Mouse (Mus musculus): ENCODE data around the gene Uhmk1. TPM values are rescaled to one million over a fixed set of nuclear protein-coding genes. Genes with fewer than 3 reads are reported as not detected.
"Not testable (repeated sequence)": the region's sequence is repeated elsewhere in the genome, so short reads cannot be mapped to it uniquely, and the experiment has no call there.

Gene Uhmk1
- 20.8 and 27.6 TPM in 2 replicates for polyA plus RNA-seq (2012; rRNA removed)

- H3K36me3 ChIP-seq (ENCODE audit: control insufficient read depth, insufficient read depth, low read length) = peaks cover 2% of the 10 kb centered on the region
- DNase-seq = peak; percentile 95
- under 1% methylated on average over 70 of the region's 70 CpGs for WGBS
- H3K4me3 ChIP-seq (ENCODE audit: insufficient read depth, low read depth, low read length) = peak within 1 kb of the TSS; percentile 95
- H3K27ac ChIP-seq (ENCODE audit: insufficient read depth, low read depth, low read length) = peak within 1 kb of the TSS; percentile 76
- H3K27me3 ChIP-seq (replicated peaks; ENCODE audit: control insufficient read depth, insufficient read depth, low read length) = no peaks in the 10 kb centered on the region
- H3K4me1 ChIP-seq (ENCODE audit: control insufficient read depth, insufficient read depth, low read length) = no peaks in the 10 kb centered on the region
- TF ChIP-seq POLR2A (IDR thresholded peaks at IDR 0.05; ENCODE audit: low read depth, low read length) (peak; percentile 36), CTCF (conservative IDR thresholded peaks at IDR 0.05; ENCODE audit: insufficient read depth, insufficient read length, low read depth, low read length) (no peak)
Observed at GRCm38 (mm10) chr1:170214757-170215522, at the start of gene Uhmk1. Gene Uhmk1 (minus strand): TSS chr1:170215397.

DNA sequence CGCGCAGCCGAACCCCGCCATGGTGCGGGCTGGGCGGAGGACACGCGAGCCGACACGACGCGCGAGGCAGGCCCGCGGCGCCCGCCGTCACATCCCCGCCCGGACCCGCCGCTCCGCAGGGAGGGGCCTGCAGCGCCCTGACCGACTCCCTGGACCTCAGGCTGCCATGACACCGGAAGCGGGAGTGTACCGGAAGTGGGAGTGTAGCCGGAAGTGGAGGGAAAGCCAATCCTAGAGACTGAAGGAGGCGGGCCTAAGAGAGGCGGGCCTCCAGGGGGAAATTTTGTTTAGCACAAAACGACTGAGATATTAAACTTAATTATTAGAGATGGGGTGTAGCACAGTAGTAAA is 40.3 kb upstream of the Uhmk1 start:
- WGBS = 19% methylated on average over 32 of the region's 32 CpGs
- no peaks in the 10 kb centered on the region for H3K27me3 ChIP-seq (replicated peaks; ENCODE audit: control insufficient read depth, insufficient read depth, low read length)
- DNase-seq = peak; percentile 93
- H3K36me3 ChIP-seq (ENCODE audit: control insufficient read depth, insufficient read depth, low read length) = no peaks in the 10 kb centered on the region
- no peak overlapping the region for H3K27ac ChIP-seq (ENCODE audit: insufficient read depth, low read depth, low read length)
- TF ChIP-seq POLR2A (IDR thresholded peaks at IDR 0.05; ENCODE audit: low read depth, low read length) = no peak
- TF ChIP-seq CTCF (conservative IDR thresholded peaks at IDR 0.05; ENCODE audit: insufficient read depth, insufficient read length, low read depth, low read length) = no peak
- no peaks in the 10 kb centered on the region; the same call in 1 of the 2 replicates for H3K4me1 ChIP-seq (ENCODE audit: control insufficient read depth, insufficient read depth, low read length)
- H3K4me3 ChIP-seq (ENCODE audit: insufficient read depth, low read depth, low read length) = peak overlapping the region; percentile 84

DNA sequence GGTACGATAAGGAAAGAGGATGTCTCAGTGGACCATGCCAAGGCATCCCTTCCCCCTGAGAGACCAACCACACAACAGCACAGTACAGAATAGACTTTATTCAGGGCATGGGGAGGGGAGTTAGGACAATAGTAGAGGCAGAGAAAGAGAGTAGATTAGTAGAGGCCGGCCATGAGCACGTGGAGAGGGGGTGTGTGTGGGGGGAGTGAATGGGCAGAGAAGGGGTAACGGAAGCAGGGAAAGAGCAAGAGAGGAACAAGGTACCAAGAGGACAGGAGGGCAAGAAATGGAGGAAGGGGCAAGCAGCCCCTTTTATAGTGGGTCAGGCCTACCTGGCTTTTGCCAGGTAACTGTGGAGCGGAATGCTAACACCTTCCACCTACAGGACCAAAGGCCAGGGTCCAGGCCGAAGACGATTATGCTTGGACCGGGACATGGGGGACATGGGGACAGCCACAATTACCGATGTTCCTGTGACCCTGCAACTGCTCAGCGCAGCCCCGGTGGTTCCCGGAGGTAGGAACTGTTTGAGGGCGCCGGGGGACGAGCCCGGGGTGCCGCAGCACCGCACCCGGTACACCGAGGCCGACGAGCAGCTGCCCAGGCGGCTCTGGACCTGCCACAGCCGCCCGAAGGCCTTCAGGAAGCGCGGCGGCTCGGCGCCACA is 39.8 kb upstream of the Uhmk1 start:
- Histone ChIP-seq H3K27me3 (replicated peaks; ENCODE audit: control insufficient read depth, insufficient read depth, low read length) (no peaks in the 10 kb centered on the region), H3K4me1 (ENCODE audit: control insufficient read depth, insufficient read depth, low read length) (no peaks in the 10 kb centered on the region; the same call in 1 of the 2 replicates), H3K36me3 (ENCODE audit: control insufficient read depth, insufficient read depth, low read length) (no peaks in the 10 kb centered on the region), H3K27ac (ENCODE audit: insufficient read depth, low read depth, low read length) (no peak overlapping the region), H3K4me3 (ENCODE audit: insufficient read depth, low read depth, low read length) (peak overlapping the region; percentile 84)
- no peak for DNase-seq
- 34% methylated on average over 30 of the region's 30 CpGs for WGBS
- no peak for TF ChIP-seq CTCF (conservative IDR thresholded peaks at IDR 0.05; ENCODE audit: insufficient read depth, insufficient read length, low read depth, low read length)
- TF ChIP-seq POLR2A (IDR thresholded peaks at IDR 0.05; ENCODE audit: low read depth, low read length) = no peak

- Histone ChIP-seq H3K27me3 (replicated peaks; ENCODE audit: control insufficient read depth, insufficient read depth, low read length) (peaks cover 1% of the 10 kb centered on the region; the same call in 1 of the 2 replicates), H3K36me3 (ENCODE audit: control insufficient read depth, insufficient read depth, low read length) (no peaks in the 10 kb centered on the region), H3K27ac (ENCODE audit: insufficient read depth, low read depth, low read length) (no peak overlapping the region), H3K4me1 (ENCODE audit: control insufficient read depth, insufficient read depth, low read length) (no peaks in the 10 kb centered on the region), H3K4me3 (ENCODE audit: insufficient read depth, low read depth, low read length) (no peak overlapping the region)
- no peak for DNase-seq
- TF ChIP-seq POLR2A (IDR thresholded peaks at IDR 0.05; ENCODE audit: low read depth, low read length) (no peak), CTCF (conservative IDR thresholded peaks at IDR 0.05; ENCODE audit: insufficient read depth, insufficient read length, low read depth, low read length) (no peak)
- 75% methylated on average over 3 of the region's 3 CpGs for WGBS
Observed at GRCm38 (mm10) chr1:170245016-170245415, 29.8 kb upstream of the Uhmk1 start.

DNA sequence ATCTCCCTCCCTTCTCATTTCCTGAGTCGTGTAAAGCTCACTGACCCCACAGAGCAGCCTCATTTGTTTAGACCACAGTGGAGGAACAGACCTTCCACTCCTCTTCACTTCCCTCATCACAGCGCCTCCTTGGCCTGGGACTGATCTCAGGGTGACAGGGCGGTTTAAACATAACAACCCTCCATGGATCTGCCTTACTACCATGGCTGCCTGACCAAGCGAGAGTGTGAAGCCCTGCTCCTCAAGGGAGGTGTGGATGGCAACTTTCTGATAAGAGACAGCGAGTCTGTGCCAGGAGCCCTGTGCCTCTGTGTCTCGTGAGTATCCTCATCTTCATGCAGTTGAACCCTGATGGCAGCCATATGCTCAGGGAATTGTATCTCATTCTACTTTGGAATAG is 17.5 kb upstream of the Uhmk1 start, which contains the start of gene Sh2d1b2:
Gene Sh2d1b2, plus strand, starts transcription at position 62 of the 400 bp plus-strand sequence.
- DNase-seq; H3K36me3 ChIP-seq (ENCODE audit: control insufficient read depth, insufficient read depth, low read length); H3K27me3 ChIP-seq (replicated peaks; ENCODE audit: control insufficient read depth, insufficient read depth, low read length); H3K4me3 ChIP-seq (ENCODE audit: insufficient read depth, low read depth, low read length); H3K4me1 ChIP-seq (ENCODE audit: control insufficient read depth, insufficient read depth, low read length); H3K27ac ChIP-seq (ENCODE audit: insufficient read depth, low read depth, low read length): not testable (repeated sequence)
- 67% methylated on average over 6 of the region's 6 CpGs for WGBS

- DNase-seq = no peak
- no peak for TF ChIP-seq POLR2A (IDR thresholded peaks at IDR 0.05; ENCODE audit: low read depth, low read length)
- TF ChIP-seq CTCF (conservative IDR thresholded peaks at IDR 0.05; ENCODE audit: insufficient read depth, insufficient read length, low read depth, low read length) = no peak
- H3K4me3 ChIP-seq (ENCODE audit: insufficient read depth, low read depth, low read length) = no peak overlapping the region
- H3K27ac ChIP-seq (ENCODE audit: insufficient read depth, low read depth, low read length) = no peak overlapping the region
- 72% methylated on average over 2 of the region's 2 CpGs for WGBS
- H3K36me3 ChIP-seq (ENCODE audit: control insufficient read depth, insufficient read depth, low read length) = no peaks in the 10 kb centered on the region
- H3K27me3 ChIP-seq (replicated peaks; ENCODE audit: control insufficient read depth, insufficient read depth, low read length) = no peaks in the 10 kb centered on the region
- no peaks in the 10 kb centered on the region; the same call in 1 of the 2 replicates for H3K4me1 ChIP-seq (ENCODE audit: control insufficient read depth, insufficient read depth, low read length)
Observed at GRCm38 (mm10) chr1:170223276-170223675, 8.1 kb upstream of the Uhmk1 start.

DNA sequence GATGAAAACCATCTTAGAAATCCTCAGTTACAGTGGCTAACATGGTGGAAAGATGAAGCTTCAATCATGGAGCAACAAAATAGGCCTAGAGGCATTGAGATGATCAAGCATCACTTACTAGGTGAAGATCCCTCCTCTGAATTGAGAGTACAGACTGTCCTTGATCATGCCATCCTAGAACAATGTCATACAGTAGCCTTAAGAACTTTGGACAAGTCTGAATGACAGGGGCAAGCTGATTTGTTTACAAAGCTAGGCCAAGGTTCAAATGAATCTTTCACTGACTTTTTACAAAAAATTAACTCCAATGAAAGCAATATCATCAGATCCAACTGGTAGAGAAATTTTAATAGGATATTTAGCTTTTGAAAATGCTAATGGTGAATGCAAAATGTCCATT is 5.2 kb upstream of the Uhmk1 start:
- H3K27ac ChIP-seq (ENCODE audit: insufficient read depth, low read depth, low read length) = no peak overlapping the region
- H3K4me3 ChIP-seq (ENCODE audit: insufficient read depth, low read depth, low read length) = no peak overlapping the region
- TF ChIP-seq CTCF (conservative IDR thresholded peaks at IDR 0.05; ENCODE audit: insufficient read depth, insufficient read length, low read depth, low read length) (no peak), POLR2A (IDR thresholded peaks at IDR 0.05; ENCODE audit: low read depth, low read length) (no peak)
- H3K27me3 ChIP-seq (replicated peaks; ENCODE audit: control insufficient read depth, insufficient read depth, low read length) = no peaks in the 10 kb centered on the region
- H3K36me3 ChIP-seq (ENCODE audit: control insufficient read depth, insufficient read depth, low read length) = no peaks in the 10 kb centered on the region
- H3K4me1 ChIP-seq (ENCODE audit: control insufficient read depth, insufficient read depth, low read length) = no peaks in the 10 kb centered on the region; the same call in 1 of the 2 replicates
- peak; percentile 78 for DNase-seq
